In genomic region chr4:57299701-57300468, GRCm38 (mm10) we compare ENCODE assay signal across 8 mouse cellular contexts. TPM values are rescaled to one million over a fixed set of nuclear protein-coding genes. Genes with fewer than 3 reads are reported as not detected.
DNase-seq lines count a peak whose midpoint lies in the region; ATAC-seq and TF ChIP-seq lines count a peak whose summit lies in the region.

No protein-coding gene starts in this region.

- peak; percentile 65 for DNase-seq in CD4-positive, CD25-positive, alpha-beta regulatory T cell, adult 2 months (ENCODE audit: low read depth, low spot score)
- peak; percentile 84 for DNase-seq in kidney, postnatal 14 days
- peak; percentile 59 for DNase-seq in liver, postnatal 0 days
- DNase-seq in thymus, postnatal 0 days (ENCODE audit: low spot score), result peak; percentile 40

- H3K4me2 ChIP-seq in forebrain, embryonic 13.5 days, result peak overlapping the region; percentile 97
- H3K4me2 ChIP-seq in heart, embryonic 16.5 days (ENCODE audit: low read depth, low read length), result peak overlapping the region; percentile 97
- peak overlapping the region; percentile 74 for H3K4me2 ChIP-seq in liver, postnatal 0 days (ENCODE audit: low read depth, low read length)
- peak overlapping the region; percentile 91 for H3K4me2 ChIP-seq in neural tube, embryonic 13.5 days

- H3K27me3 ChIP-seq in forebrain, embryonic 13.5 days, result peaks cover 38% of the 10 kb centered on the region
- peaks cover 3% of the 10 kb centered on the region; the same call in 1 of the 2 replicates for H3K27me3 ChIP-seq in heart, embryonic 16.5 days (ENCODE audit: control insufficient read depth, insufficient read depth, low read length)
- H3K27me3 ChIP-seq in liver, postnatal 0 days (ENCODE audit: insufficient read depth, low read length), result peaks cover 17% of the 10 kb centered on the region
- peaks cover 40% of the 10 kb centered on the region for H3K27me3 ChIP-seq in neural tube, embryonic 13.5 days

- no peaks in the 10 kb centered on the region for H3K9me3 ChIP-seq in forebrain, embryonic 13.5 days (replicated peaks)
- no peaks in the 10 kb centered on the region for H3K9me3 ChIP-seq in heart, embryonic 16.5 days (replicated peaks; ENCODE audit: control insufficient read depth, low read length)
- H3K9me3 ChIP-seq in liver, postnatal 0 days (ENCODE audit: low read length), result no peaks in the 10 kb centered on the region
- H3K9me3 ChIP-seq in neural tube, embryonic 13.5 days, result no peaks in the 10 kb centered on the region

- H3K9ac ChIP-seq in forebrain, embryonic 13.5 days, result peak overlapping the region; percentile 75
- H3K9ac ChIP-seq in heart, embryonic 16.5 days (ENCODE audit: low read length), result peak overlapping the region; percentile 87
- H3K9ac ChIP-seq in liver, postnatal 0 days (replicated peaks), result peak overlapping the region; percentile 62
- peak overlapping the region; percentile 83 for H3K9ac ChIP-seq in neural tube, embryonic 13.5 days

- no peak for TF ChIP-seq POLR2A in bone marrow macrophage, adult 2 months (IDR thresholded peaks at IDR 0.05; ENCODE audit: borderline replicate concordance, low read depth, low read length)

- H3K36me3 ChIP-seq in forebrain, embryonic 13.5 days (ENCODE audit: poor library complexity, severe bottlenecking), result no peaks in the 10 kb centered on the region
- H3K36me3 ChIP-seq in heart, embryonic 16.5 days (ENCODE audit: control insufficient read depth, insufficient read depth), result no peaks in the 10 kb centered on the region
- H3K36me3 ChIP-seq in liver, postnatal 0 days (replicated peaks; ENCODE audit: insufficient read depth, low read length), result no peaks in the 10 kb centered on the region
- H3K36me3 ChIP-seq in neural tube, embryonic 13.5 days, result no peaks in the 10 kb centered on the region

- no peak overlapping the region for H3K27ac ChIP-seq in bone marrow macrophage, adult 2 months (ENCODE audit: insufficient read depth, low read depth, low read length)
- H3K27ac ChIP-seq in forebrain, embryonic 13.5 days, result no peak overlapping the region
- H3K27ac ChIP-seq in heart, embryonic 16.5 days (ENCODE audit: low read length), result peak overlapping the region; percentile 40
- H3K27ac ChIP-seq in liver, postnatal 0 days (ENCODE audit: low read depth), result peak overlapping the region; percentile 85
- H3K27ac ChIP-seq in neural tube, embryonic 13.5 days (replicated peaks), result peak overlapping the region; percentile 65

- under 1% methylated on average over 77 of the region's 97 CpGs for WGBS in forebrain, embryonic 13.5 days
- WGBS in heart, embryonic 16.5 days, result under 1% methylated on average over 93 of the region's 97 CpGs
- 3% methylated on average over 78 of the region's 97 CpGs for WGBS in liver, postnatal 0 days (ENCODE audit: insufficient replicate concordance)
- under 1% methylated on average over 79 of the region's 97 CpGs for WGBS in neural tube, embryonic 13.5 days

- ATAC-seq in forebrain, embryonic 13.5 days, result peak; percentile 49
- peak; percentile 41; the same call in 1 of the 2 replicates for ATAC-seq in heart, embryonic 16.5 days (replicated peaks; ENCODE audit: extremely low read depth, insufficient read depth, low FRiP score)
- peak; percentile 80 for ATAC-seq in liver, postnatal 0 days
- ATAC-seq in neural tube, embryonic 13.5 days (ENCODE audit: low read depth), result peak; percentile 41

- H3K4me1 ChIP-seq in bone marrow macrophage, adult 2 months (ENCODE audit: control insufficient read depth, insufficient read depth, low read length), result no peaks in the 10 kb centered on the region
- H3K4me1 ChIP-seq in forebrain, embryonic 13.5 days, result peaks cover 32% of the 10 kb centered on the region
- H3K4me1 ChIP-seq in heart, embryonic 16.5 days (ENCODE audit: control insufficient read depth, insufficient read depth, low read length), result peaks cover 18% of the 10 kb centered on the region
- H3K4me1 ChIP-seq in liver, postnatal 0 days (ENCODE audit: insufficient read depth), result peaks cover 21% of the 10 kb centered on the region
- H3K4me1 ChIP-seq in neural tube, embryonic 13.5 days (replicated peaks), result peaks cover 57% of the 10 kb centered on the region

- TF ChIP-seq EP300 in liver, postnatal 0 days (IDR thresholded peaks at IDR 0.05; ENCODE audit: low read depth), result no peak

- H3K4me3 ChIP-seq in bone marrow macrophage, adult 2 months (ENCODE audit: insufficient read depth, low read length), result peak overlapping the region; percentile 45
- H3K4me3 ChIP-seq in forebrain, embryonic 13.5 days, result peak overlapping the region; percentile 71
- peak overlapping the region; percentile 86 for H3K4me3 ChIP-seq in heart, embryonic 16.5 days (ENCODE audit: low read length)
- peak overlapping the region; percentile 60 for H3K4me3 ChIP-seq in liver, postnatal 0 days (ENCODE audit: low read depth, low read length)
- H3K4me3 ChIP-seq in neural tube, embryonic 13.5 days, result peak overlapping the region; percentile 75

- TF ChIP-seq CTCF in bone marrow macrophage, adult 2 months (IDR thresholded peaks at IDR 0.05; ENCODE audit: low read depth, low read length), result no peak
- TF ChIP-seq CTCF in liver, postnatal 0 days (IDR thresholded peaks at IDR 0.05; ENCODE audit: low read depth), result no peak

RNA-seq across cellular contexts. Expression of gene Ptpn3, which starts 1.8 kb away (rescaled TPM):
- 0.27 TPM in 1 of 2 replicates, not detected in the other for polyA plus RNA-seq in bone marrow macrophage, adult 2 months (2012; ENCODE audit: insufficient read depth, insufficient read length, missing spikeins)
- polyA plus RNA-seq in forebrain, embryonic 13.5 days (2015; fragmentation: Nextera tagmentation; extraction: Ambion mirVana), result 0.63 and 1.1 TPM in 2 replicates
- 1.8 and 2.3 TPM in 2 replicates for polyA plus RNA-seq in heart, embryonic 16.5 days (2015; fragmentation: Nextera tagmentation; extraction: Ambion mirVana)
- polyA plus RNA-seq in liver, postnatal 0 days (2015; fragmentation: Nextera tagmentation; extraction: Ambion mirVana), result 2.5 and 3.0 TPM in 2 replicates
- polyA plus RNA-seq in neural tube, embryonic 13.5 days (2015; fragmentation: Nextera tagmentation; extraction: Ambion mirVana), result 6.9 and 7.7 TPM in 2 replicates
- polyA plus RNA-seq in thymus, postnatal 0 days (2015; fragmentation: Nextera tagmentation; extraction: Ambion mirVana), result 2.4 and 2.6 TPM in 2 replicates

Comparison
In these comparisons a context has a peak if more than half of its experiments do, and no peak if none do; other contexts are left out.
1. H3K27ac ChIP-seq: peak in heart, embryonic 16.5 days (single experiment), liver, postnatal 0 days (single experiment) and neural tube, embryonic 13.5 days (single experiment); none in bone marrow macrophage, adult 2 months (single experiment) and forebrain, embryonic 13.5 days (single experiment).
2. Peak in every context shown above with its lines, with median percentiles within 50 percentile points of each other: DNase-seq, H3K4me3 ChIP-seq, ATAC-seq, H3K4me2 ChIP-seq and H3K9ac ChIP-seq.